Mouse (Mus musculus) cerebellum, adult 2 months (tissue): ENCODE data around the gene Hivep3. TPM values are rescaled to one million over a fixed set of nuclear protein-coding genes. Genes with fewer than 3 reads are reported as not detected.

ENCODE experiments used
- DNase-seq, 2 experiments: peaks; one replicate each; pipeline ENCODE4 v3.0.0; 2021
- H3K27ac ChIP-seq: fragments of 200-500 bp; 2 replicates; pipeline ENCODE4 v1.5.1; 2012; ENCODE audit warnings: low read length, control low read depth, inconsistent platforms; ENCODE audit not compliant: insufficient read depth
- H3K27me3 ChIP-seq: fragments of 200-500 bp; 2 replicates; pipeline ENCODE4 v1.6.1; 2012; ENCODE audit warnings: inconsistent platforms, mild to moderate bottlenecking, low read length, moderate library complexity; ENCODE audit not compliant: control insufficient read depth, insufficient read depth
- H3K4me1 ChIP-seq: fragments of 200-500 bp; 2 replicates; pipeline ENCODE4 v1.6.1; 2011; ENCODE audit warnings: low read length; ENCODE audit not compliant: control insufficient read depth, insufficient read depth
- H3K4me3 ChIP-seq: fragments of 200-500 bp; replicated peaks from 2 replicates; pipeline ENCODE3; 2011; ENCODE audit warnings: mild to moderate bottlenecking, low read depth, low read length, control low read depth; ENCODE audit not compliant: insufficient read depth
- CTCF ChIP-seq: fragments of 200-500 bp; IDR thresholded peaks from 2 replicates; pipeline ENCODE4 v1.5.1; 2011; ENCODE audit warnings: low read depth, mild to moderate bottlenecking, control low read depth, low read length, moderate library complexity, borderline replicate concordance; ENCODE audit not compliant: insufficient read depth
- POLR2A ChIP-seq: fragments of 200-500 bp; IDR thresholded peaks from 2 replicates; pipeline ENCODE4 v1.6.1; 2011; ENCODE audit warnings: low read length, control low read depth, borderline replicate concordance; ENCODE audit not compliant: insufficient read depth
- WGBS: fragments of 180-500 bp; shearing (Covaris S2); methylation state at CpG from one replicate; pipeline ENCODE4 v1.1.7; 2018; 5-methylcytosine and 5-hydroxymethylcytosine counted together
- polyA plus RNA-seq: library from polyadenylated mRNA; depleted of rRNA; stranded (reverse); fragments of >200 nt; gene quantifications from 2 replicates; pipeline ENCODE4 v1.2.3, GENCODE M21; 2012

Hivep3 gene
- polyA plus RNA-seq, 1 experiment, result 36.8 TPM

- TF ChIP-seq POLR2A, result no peak
- no peak for TF ChIP-seq CTCF
- peaks cover 4% of the 10 kb centered on the region; the same call in 1 of the 2 replicates for H3K4me1 ChIP-seq
- H3K27ac ChIP-seq, result no peak overlapping the region
- H3K4me3 ChIP-seq, result no peak overlapping the region
- no peaks in the 10 kb centered on the region for H3K27me3 ChIP-seq
- no peak for DNase-seq
- 91% methylated on average over 8 of the region's 8 CpGs for WGBS
These were observed 343.7 kb downstream of the Hivep3 start for GRCm38 (mm10) chr4:120077322-120077721.

GRCm38 (mm10) chr4:120082527-120082926 is 348.9 kb downstream of the Hivep3 start:
- peak in 1 of 2 experiments; percentile 4 for DNase-seq
- no peaks in the 10 kb centered on the region for H3K27me3 ChIP-seq
- H3K27ac ChIP-seq, result no peak overlapping the region
- H3K4me3 ChIP-seq, result no peak overlapping the region
- no peak for TF ChIP-seq POLR2A
- H3K4me1 ChIP-seq, result no peaks in the 10 kb centered on the region
- 86% methylated on average over 5 of the region's 5 CpGs for WGBS

- TF ChIP-seq CTCF, result no peak
- no peak for TF ChIP-seq POLR2A
- 61% methylated on average over 3 of the region's 3 CpGs for WGBS
- Histone ChIP-seq H3K27ac (no peak overlapping the region), H3K4me1 (peaks cover 3% of the 10 kb centered on the region; the same call in 1 of the 2 replicates), H3K4me3 (no peak overlapping the region), H3K27me3 (no peaks in the 10 kb centered on the region)
- DNase-seq, result no peak
These were observed 350.1 kb downstream of the Hivep3 start for GRCm38 (mm10) chr4:120083700-120084099.

GRCm38 (mm10) chr4:120089536-120089935 is 356.0 kb downstream of the Hivep3 start:
- no peaks in the 10 kb centered on the region for H3K27me3 ChIP-seq
- H3K4me1 ChIP-seq, result peaks cover 23% of the 10 kb centered on the region
- 42% methylated on average over 8 of the region's 8 CpGs for WGBS
- peak; percentile 87 to 88 for DNase-seq
- TF ChIP-seq POLR2A (no peak), CTCF (no peak)
- no peak overlapping the region for H3K27ac ChIP-seq
- H3K4me3 ChIP-seq, result no peak overlapping the region

DNA sequence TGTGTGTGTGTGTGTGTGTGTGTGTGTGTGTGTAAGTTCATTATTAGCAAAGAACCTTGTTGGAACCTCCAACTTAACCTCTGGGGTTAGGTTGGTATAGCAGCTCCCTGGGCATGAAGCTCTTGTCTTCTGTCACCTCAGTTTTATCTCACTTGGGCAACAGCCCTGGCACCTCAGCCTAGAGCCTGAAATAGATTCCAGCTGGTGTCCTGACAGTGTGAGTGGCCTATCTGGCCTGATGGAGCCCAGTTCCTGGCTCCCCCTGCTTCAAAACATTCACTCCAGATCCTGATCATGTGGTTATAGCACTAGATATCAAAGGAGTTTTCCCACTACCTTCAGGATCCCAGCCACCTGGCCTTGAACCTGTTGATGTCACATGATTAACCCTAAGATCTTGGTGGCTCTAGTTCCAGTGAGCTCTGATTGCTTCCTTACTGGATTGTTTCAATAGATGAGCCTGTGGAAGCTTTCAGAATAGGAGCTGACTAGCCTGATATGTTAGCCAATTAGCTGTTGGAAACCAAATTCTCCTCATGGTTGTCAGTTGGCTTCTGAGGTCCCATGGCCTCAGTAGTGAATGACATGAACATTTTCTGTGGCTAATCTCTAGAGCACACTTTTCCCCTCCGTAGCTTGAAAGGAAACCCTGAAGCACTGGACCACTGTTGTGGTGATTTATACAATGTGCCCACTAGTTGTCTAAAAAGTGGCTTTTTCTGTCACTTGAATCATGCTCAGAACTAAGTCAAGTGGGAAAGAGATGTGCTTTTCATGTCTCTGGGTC is 358.6 kb downstream of the Hivep3 start:
- H3K27ac ChIP-seq, result no peak overlapping the region
- H3K27me3 ChIP-seq, result no peaks in the 10 kb centered on the region
- H3K4me3 ChIP-seq, result no peak overlapping the region
- TF ChIP-seq POLR2A (no peak), CTCF (no peak)
- peak; percentile 41 to 65 for DNase-seq
- WGBS, result 93% methylated on average over 1 of the region's 1 CpGs
- peaks cover 23% of the 10 kb centered on the region for H3K4me1 ChIP-seq

DNA sequence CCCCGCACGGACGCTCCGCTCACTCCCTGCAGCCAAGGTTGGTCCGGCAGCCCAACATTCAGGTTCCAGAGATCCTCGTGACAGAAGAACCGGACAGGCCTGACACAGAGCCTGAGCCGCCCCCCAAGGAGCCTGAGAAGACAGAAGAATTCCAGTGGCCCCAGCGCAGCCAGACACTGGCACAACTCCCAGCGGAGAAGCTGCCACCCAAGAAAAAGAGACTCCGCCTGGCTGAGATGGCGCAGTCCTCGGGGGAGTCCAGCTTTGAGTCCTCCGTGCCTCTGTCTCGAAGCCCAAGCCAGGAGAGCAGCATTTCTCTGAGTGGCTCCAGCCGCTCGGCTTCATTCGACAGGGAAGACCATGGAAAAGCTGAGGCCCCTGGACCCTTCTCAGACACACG is 363.4 kb downstream of the Hivep3 start:
- Histone ChIP-seq H3K27ac (no peak overlapping the region), H3K4me3 (no peak overlapping the region), H3K27me3 (no peaks in the 10 kb centered on the region), H3K4me1 (peaks cover 4% of the 10 kb centered on the region; the same call in 1 of the 2 replicates)
- peak in 1 of 2 experiments; percentile 22 for DNase-seq
- WGBS, result 70% methylated on average over 19 of the region's 19 CpGs
- no peak for TF ChIP-seq POLR2A
- TF ChIP-seq CTCF, result no peak

- H3K4me3 ChIP-seq, result no peak overlapping the region
These were observed 367.6 kb downstream of the Hivep3 start for GRCm38 (mm10) chr4:120101186-120101585.

GRCm38 (mm10) chr4:120104599-120104998 is 371.0 kb downstream of the Hivep3 start:
- DNase-seq, result peak; percentile 67 to 84
- no peak overlapping the region for H3K4me3 ChIP-seq
- H3K27ac ChIP-seq, result no peak overlapping the region
- 55% methylated on average over 5 of the region's 5 CpGs for WGBS
- no peaks in the 10 kb centered on the region for H3K27me3 ChIP-seq
- TF ChIP-seq POLR2A (no peak), CTCF (peak; percentile 91)
- peaks cover 7% of the 10 kb centered on the region; the same call in 1 of the 2 replicates for H3K4me1 ChIP-seq

More at GRCm38 (mm10) chr4:120101186-120101585, 367.6 kb downstream of the Hivep3 start:
- no peak overlapping the region for H3K27ac ChIP-seq
- H3K4me1 ChIP-seq, result peaks cover 3% of the 10 kb centered on the region; the same call in 1 of the 2 replicates
- no peaks in the 10 kb centered on the region for H3K27me3 ChIP-seq
- no peak for DNase-seq
- TF ChIP-seq POLR2A (no peak), CTCF (no peak)
